Mouse (Mus musculus): ENCODE measurements at regions not wholly inside any gene's neighbourhood (a gene's known extent, or its start where the extent isn't known, plus 50 kb on each side); places are given as distances from the start of the nearest gene placed in this dataset.

- Histone ChIP-seq H3K27me3 (ENCODE audit: control insufficient read depth, insufficient read depth, insufficient read length) (no peaks in the 10 kb centered on the region), H3K36me3 (ENCODE audit: control insufficient read depth, insufficient read depth) (no peaks in the 10 kb centered on the region), H3ac (ENCODE audit: control insufficient read depth, insufficient read length, low read depth) (no peak overlapping the region), H3K4me3 (ENCODE audit: insufficient read depth, poor library complexity, severe bottlenecking) (no peak overlapping the region), H3K79me2 (ENCODE audit: control insufficient read depth, insufficient read depth) (no peaks in the 10 kb centered on the region), H3K79me3 (ENCODE audit: low read depth) (no peaks in the 10 kb centered on the region)
- no peak for TF ChIP-seq MYOD1 (IDR thresholded peaks at IDR 0.05; ENCODE audit: control insufficient read depth, insufficient read length, low read depth)
- TF ChIP-seq MAX (IDR thresholded peaks at IDR 0.05), result no peak
- TF ChIP-seq FOSL1 (IDR thresholded peaks at IDR 0.05; ENCODE audit: insufficient read depth, low read length, poor library complexity, severe bottlenecking), result no peak
Observed at GRCm38 (mm10) chr1:41121636-41122175, 316.3 kb downstream of the Tmem182 start.

DNA sequence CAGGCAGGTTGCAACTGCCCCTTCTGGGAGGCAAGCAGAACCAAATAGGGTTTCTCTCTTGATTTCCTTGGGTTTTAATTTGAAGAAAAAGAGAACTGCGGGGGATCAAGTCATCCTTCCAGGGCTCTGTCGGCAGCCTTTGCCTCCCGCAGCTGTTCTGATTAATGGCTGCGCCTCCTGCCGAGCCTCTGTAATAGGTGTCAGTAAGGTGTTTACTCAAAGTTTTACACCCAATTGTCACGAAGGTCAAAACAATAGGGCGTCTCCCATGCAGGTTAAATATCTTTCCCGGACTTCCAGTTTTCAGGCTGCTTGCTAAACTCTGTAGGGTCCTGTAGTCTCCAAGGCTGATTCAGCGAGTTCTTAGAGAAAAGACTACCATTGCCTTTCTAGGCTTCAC lies 326.0 kb downstream of the Tmem182 start:
- H3ac ChIP-seq (ENCODE audit: control insufficient read depth, insufficient read length, low read depth), result no peak overlapping the region
- no peak overlapping the region for H3K4me3 ChIP-seq (ENCODE audit: insufficient read depth, poor library complexity, severe bottlenecking)
- no peaks in the 10 kb centered on the region for H3K27me3 ChIP-seq (ENCODE audit: control insufficient read depth, insufficient read depth, insufficient read length)
- H3K79me2 ChIP-seq (ENCODE audit: control insufficient read depth, insufficient read depth), result no peaks in the 10 kb centered on the region
- H3K79me3 ChIP-seq (ENCODE audit: low read depth), result no peaks in the 10 kb centered on the region
- TF ChIP-seq MYOG (IDR thresholded peaks at IDR 0.05; ENCODE audit: control insufficient read depth, extremely low read depth, insufficient read length), result no peak
- TF ChIP-seq MAX (IDR thresholded peaks at IDR 0.05), result no peak
- no peak for TF ChIP-seq MYOD1 (IDR thresholded peaks at IDR 0.05; ENCODE audit: control insufficient read depth, insufficient read length, low read depth)
- TF ChIP-seq USF1 (IDR thresholded peaks at IDR 0.05; ENCODE audit: low read depth), result no peak
- TF ChIP-seq FOSL1 (IDR thresholded peaks at IDR 0.05; ENCODE audit: insufficient read depth, low read length, poor library complexity, severe bottlenecking), result no peak
- TF ChIP-seq CTCF (IDR thresholded peaks at IDR 0.05; ENCODE audit: control insufficient read depth, insufficient read depth, insufficient read length), result no peak
- TF ChIP-seq CEBPB (IDR thresholded peaks at IDR 0.05; ENCODE audit: low read depth), result no peak
- no peaks in the 10 kb centered on the region for H3K36me3 ChIP-seq (ENCODE audit: control insufficient read depth, insufficient read depth)

DNA sequence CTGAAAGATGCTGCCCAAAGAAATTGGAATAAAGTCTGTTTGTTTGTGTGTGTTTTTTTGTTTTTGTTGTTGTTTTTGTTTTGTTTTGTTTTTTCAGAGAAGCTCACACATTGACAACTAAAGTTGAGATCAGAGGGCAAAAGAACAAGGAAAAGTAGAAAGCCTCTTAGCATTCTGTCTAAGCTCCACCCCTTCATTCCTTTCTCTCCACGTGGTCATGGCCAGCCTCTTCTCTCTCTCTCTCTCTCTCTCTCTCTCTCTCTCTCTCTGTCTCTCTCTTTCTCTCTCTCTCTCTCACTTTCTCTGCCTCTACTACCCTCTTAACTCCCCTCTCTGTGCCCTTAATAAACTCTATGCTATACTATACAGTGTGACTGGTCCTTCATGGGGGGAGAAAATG lies 327.7 kb downstream of the Tmem182 start:
- Histone ChIP-seq H3K4me3 (ENCODE audit: insufficient read depth, poor library complexity, severe bottlenecking) (no peak overlapping the region), H3K36me3 (ENCODE audit: control insufficient read depth, insufficient read depth) (no peaks in the 10 kb centered on the region), H3ac (ENCODE audit: control insufficient read depth, insufficient read length, low read depth) (no peak overlapping the region), H3K27me3 (ENCODE audit: control insufficient read depth, insufficient read depth, insufficient read length) (no peaks in the 10 kb centered on the region), H3K79me3 (ENCODE audit: low read depth) (no peaks in the 10 kb centered on the region), H3K79me2 (ENCODE audit: control insufficient read depth, insufficient read depth) (no peaks in the 10 kb centered on the region)
- TF ChIP-seq USF1 (IDR thresholded peaks at IDR 0.05; ENCODE audit: low read depth) (peak; percentile 60), CTCF (IDR thresholded peaks at IDR 0.05; ENCODE audit: control insufficient read depth, insufficient read depth, insufficient read length) (no peak)

DNA sequence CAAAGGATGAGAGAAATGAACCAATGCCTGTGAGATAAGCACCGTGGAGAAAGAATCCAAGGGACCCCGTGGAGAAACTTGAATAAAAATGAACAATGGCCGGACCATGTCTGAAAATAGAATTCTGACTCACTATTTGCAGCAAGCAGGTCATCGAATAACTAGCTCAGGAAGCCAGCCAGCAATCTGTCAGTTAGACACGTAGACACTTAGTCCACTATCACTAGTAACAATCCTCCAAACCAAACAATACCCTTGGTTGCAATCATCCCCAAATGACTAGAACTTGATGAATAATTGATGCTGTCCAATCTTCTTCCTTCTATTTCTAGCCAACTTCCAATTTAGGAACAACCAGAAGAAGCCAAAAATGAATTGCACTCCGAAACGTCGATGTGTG lies 328.5 kb downstream of the Tmem182 start:
- TF ChIP-seq MYOD1 (IDR thresholded peaks at IDR 0.05; ENCODE audit: control insufficient read depth, insufficient read length, low read depth), result peak; percentile 2
- no peak for TF ChIP-seq FOSL1 (IDR thresholded peaks at IDR 0.05; ENCODE audit: insufficient read depth, low read length, poor library complexity, severe bottlenecking)
- Histone ChIP-seq H3K27me3 (ENCODE audit: control insufficient read depth, insufficient read depth, insufficient read length) (no peaks in the 10 kb centered on the region), H3K4me3 (ENCODE audit: insufficient read depth, poor library complexity, severe bottlenecking) (no peak overlapping the region), H3K36me3 (ENCODE audit: control insufficient read depth, insufficient read depth) (no peaks in the 10 kb centered on the region), H3ac (ENCODE audit: control insufficient read depth, insufficient read length, low read depth) (no peak overlapping the region), H3K79me3 (ENCODE audit: low read depth) (no peaks in the 10 kb centered on the region), H3K79me2 (ENCODE audit: control insufficient read depth, insufficient read depth) (no peaks in the 10 kb centered on the region)

GRCm38 (mm10) chr1:41139725-41140124 lies 334.3 kb downstream of the Tmem182 start:
- TF ChIP-seq MYOG (IDR thresholded peaks at IDR 0.05; ENCODE audit: control insufficient read depth, extremely low read depth, insufficient read length) (no peak), FOSL1 (IDR thresholded peaks at IDR 0.05; ENCODE audit: insufficient read depth, low read length, poor library complexity, severe bottlenecking) (no peak), MYOD1 (IDR thresholded peaks at IDR 0.05; ENCODE audit: control insufficient read depth, insufficient read length, low read depth) (no peak), USF1 (IDR thresholded peaks at IDR 0.05; ENCODE audit: low read depth) (no peak), CEBPB (IDR thresholded peaks at IDR 0.05; ENCODE audit: low read depth) (no peak), MAX (IDR thresholded peaks at IDR 0.05) (no peak), CTCF (IDR thresholded peaks at IDR 0.05; ENCODE audit: control insufficient read depth, insufficient read depth, insufficient read length) (no peak)
- Histone ChIP-seq H3ac (ENCODE audit: control insufficient read depth, insufficient read length, low read depth) (no peak overlapping the region), H3K27me3 (ENCODE audit: control insufficient read depth, insufficient read depth, insufficient read length) (no peaks in the 10 kb centered on the region), H3K79me2 (ENCODE audit: control insufficient read depth, insufficient read depth) (no peaks in the 10 kb centered on the region), H3K79me3 (ENCODE audit: low read depth) (no peaks in the 10 kb centered on the region), H3K4me3 (ENCODE audit: insufficient read depth, poor library complexity, severe bottlenecking) (no peak overlapping the region), H3K36me3 (ENCODE audit: control insufficient read depth, insufficient read depth) (no peaks in the 10 kb centered on the region)

DNA sequence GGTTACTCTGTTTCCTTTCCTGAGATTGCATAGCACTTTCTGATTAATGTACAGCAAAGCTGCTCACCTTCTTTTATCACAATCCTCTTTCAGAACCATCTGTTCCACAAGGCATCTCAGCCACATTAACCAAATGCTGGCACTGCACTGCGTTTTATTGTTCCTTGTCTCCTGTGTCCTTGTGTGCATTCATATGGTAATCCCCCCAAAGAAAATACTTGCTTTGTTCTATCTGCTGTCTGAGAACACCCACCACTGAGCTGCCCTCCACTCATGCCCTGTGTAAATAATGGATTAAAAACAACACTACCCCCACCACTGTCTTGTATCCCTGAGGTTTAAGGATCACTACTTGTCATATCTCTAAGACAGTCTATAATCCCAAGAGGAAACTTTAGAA lies 335.1 kb downstream of the Tmem182 start:
- Histone ChIP-seq H3K79me3 (ENCODE audit: low read depth) (no peaks in the 10 kb centered on the region), H3K36me3 (ENCODE audit: control insufficient read depth, insufficient read depth) (no peaks in the 10 kb centered on the region), H3K79me2 (ENCODE audit: control insufficient read depth, insufficient read depth) (no peaks in the 10 kb centered on the region), H3ac (ENCODE audit: control insufficient read depth, insufficient read length, low read depth) (no peak overlapping the region), H3K27me3 (ENCODE audit: control insufficient read depth, insufficient read depth, insufficient read length) (no peaks in the 10 kb centered on the region), H3K4me3 (ENCODE audit: insufficient read depth, poor library complexity, severe bottlenecking) (no peak overlapping the region)
- TF ChIP-seq MYOD1 (IDR thresholded peaks at IDR 0.05; ENCODE audit: control insufficient read depth, insufficient read length, low read depth) (no peak), CEBPB (IDR thresholded peaks at IDR 0.05; ENCODE audit: low read depth) (no peak), USF1 (IDR thresholded peaks at IDR 0.05; ENCODE audit: low read depth) (no peak), MAX (IDR thresholded peaks at IDR 0.05) (no peak)

Measured in C2C12 (cell line).